In genomic region chr6:61311324-61312091, GRCm38 (mm10) we compare ENCODE assay signal across 13 mouse cellular contexts.
DNase-seq lines count a peak whose midpoint lies in the region; ATAC-seq and TF ChIP-seq lines count a peak whose summit lies in the region.
"Had no signal": no experiment of that assay in that cellular context is flagged by ENCODE, and none has a peak within 500 bp of the region (broad histone marks: within the 10 kb centered on the region; RNA-seq: fewer than 3 reads in every experiment).

No protein-coding gene starts in this region.

- no peak for DNase-seq in kidney, postnatal 0 days (ENCODE audit: low spot score)
- DNase-seq in kidney, adult 9 months: no peak
- DNase-seq in ES-CJ7 (ENCODE audit: low read depth, low spot score): peak; percentile 81
- DNase-seq in adrenal gland, adult (ENCODE audit: inconsistent age in 2 of 2, low spot score in 1 of 2): no peak
- no peak for DNase-seq in right cerebral cortex, adult 2 months (ENCODE audit: low spot score in 2 of 2)
- DNase-seq: cerebellum, postnatal 14 days; gastrocnemius, postnatal 10 days had no signal

- no peaks in the 10 kb centered on the region for H3K9me3 ChIP-seq in kidney, postnatal 0 days (replicated peaks; ENCODE audit: low read length)
- H3K9me3 ChIP-seq in E14TG2a.4 (ENCODE audit: low read length): no peaks in the 10 kb centered on the region
- H3K9me3 ChIP-seq: embryonic facial prominence, embryonic 13.5 days; forebrain, embryonic 13.5 days had no signal

- no peak for ATAC-seq in kidney, postnatal 0 days (replicated peaks; ENCODE audit: low FRiP score, low read depth)
- ATAC-seq in granulocyte monocyte progenitor cell, adult 5-6 weeks (replicated peaks; ENCODE audit: poor library complexity, severe bottlenecking): peak; percentile 93
- ATAC-seq: forebrain, embryonic 13.5 days; inflammation-experienced regulatory T-cells, adult 6 months had no signal

- no peak overlapping the region for H3K9ac ChIP-seq in kidney, postnatal 0 days (ENCODE audit: low read depth, low read length)
- H3K9ac ChIP-seq: embryonic facial prominence, embryonic 13.5 days; forebrain, embryonic 13.5 days had no signal

- H3K27me3 ChIP-seq in kidney, postnatal 0 days (ENCODE audit: insufficient read depth, low read length): no peaks in the 10 kb centered on the region
- no peaks in the 10 kb centered on the region for H3K27me3 ChIP-seq in E14TG2a.4 (ENCODE audit: insufficient read depth, low read length)
- H3K27me3 ChIP-seq: embryonic facial prominence, embryonic 13.5 days; forebrain, embryonic 13.5 days had no signal

- H3K4me2 ChIP-seq in kidney, postnatal 0 days (ENCODE audit: low read length): no peak overlapping the region
- H3K4me2 ChIP-seq: embryonic facial prominence, embryonic 13.5 days; forebrain, embryonic 13.5 days had no signal

- no peaks in the 10 kb centered on the region for H3K36me3 ChIP-seq in kidney, postnatal 0 days (ENCODE audit: insufficient read depth, low read length)
- no peaks in the 10 kb centered on the region for H3K36me3 ChIP-seq in E14TG2a.4 (ENCODE audit: insufficient read depth, low read length)

- TF ChIP-seq CTCF in kidney, postnatal 0 days (IDR thresholded peaks at IDR 0.05; ENCODE audit: low read depth): peak; percentile 43
- peak; percentile 51 for TF ChIP-seq CTCF in E14TG2a.4 (conservative IDR thresholded peaks at IDR 0.05; ENCODE audit: low read length)

- H3K4me3 ChIP-seq in kidney, postnatal 0 days (replicated peaks; ENCODE audit: low read depth, low read length): no peak overlapping the region
- no peak overlapping the region for H3K4me3 ChIP-seq in E14TG2a.4 (replicated peaks; ENCODE audit: low read length)
- H3K4me3 ChIP-seq: embryonic facial prominence, embryonic 13.5 days; forebrain, embryonic 13.5 days had no signal

- H3K27ac ChIP-seq in kidney, postnatal 0 days: no peak overlapping the region
- H3K27ac ChIP-seq: embryonic facial prominence, embryonic 13.5 days; forebrain, embryonic 13.5 days; macrophage had no signal

- H3K4me1 ChIP-seq in kidney, postnatal 0 days (replicated peaks; ENCODE audit: insufficient read depth, low read length): no peaks in the 10 kb centered on the region
- H3K4me1 ChIP-seq in E14TG2a.4 (replicated peaks; ENCODE audit: low read depth, low read length): no peaks in the 10 kb centered on the region; the same call in 1 of the 2 replicates
- H3K4me1 ChIP-seq: embryonic facial prominence, embryonic 13.5 days; forebrain, embryonic 13.5 days had no signal

- WGBS in kidney, postnatal 0 days: 86% methylated on average over 18 of the region's 18 CpGs
